Mouse (Mus musculus): Measurements from ENCODE around the gene Btbd9. TPM values are rescaled to one million over a fixed set of nuclear protein-coding genes. Genes with fewer than 3 reads are reported as not detected.

The Btbd9 gene
- polyA plus RNA-seq, 1 experiment from 2014 or later: 40.9 TPM

DNA sequence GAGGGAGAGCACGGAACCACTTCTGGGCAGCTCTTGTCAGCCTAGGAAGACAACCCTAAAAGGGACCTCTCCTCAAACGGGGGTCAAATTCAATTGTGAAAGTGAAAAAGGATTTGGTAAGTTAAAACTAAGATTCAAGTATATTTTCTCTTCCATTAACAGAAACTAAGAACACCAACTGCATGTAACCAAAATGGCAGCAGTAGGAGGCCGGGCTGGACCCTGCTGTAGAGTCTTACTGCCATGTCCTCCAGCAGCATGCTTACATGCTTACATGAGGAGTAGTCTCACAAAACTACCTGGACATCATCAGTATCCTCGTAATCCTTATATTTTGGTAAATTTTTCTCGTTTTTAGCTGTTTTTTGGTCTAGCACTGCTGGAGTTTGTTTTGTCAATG lies 86.2 kb downstream of the Btbd9 start:
- Histone ChIP-seq H3K4me2 (ENCODE audit: low read length) (no peak overlapping the region), H3K27ac (replicated peaks in 1 of 2; ENCODE audit: control insufficient read depth in 1 of 2, insufficient read depth in 1 of 2, low read depth in 2 of 2, low read length in 2 of 2) (no peak overlapping the region), H3K27me3 (ENCODE audit: control insufficient read depth, insufficient read depth, low read length) (no peaks in the 10 kb centered on the region), H3K4me3 (ENCODE audit: control insufficient read depth in 1 of 2, insufficient read depth in 1 of 2, low read depth in 1 of 2, low read length in 2 of 2) (no peak overlapping the region), H3K36me3 (ENCODE audit: control insufficient read depth, insufficient read depth, low read length) (no peaks in the 10 kb centered on the region), H3K9me3 (ENCODE audit: control insufficient read depth, low read length) (no peaks in the 10 kb centered on the region), H3K4me1 (ENCODE audit: control insufficient read depth in 2 of 2, insufficient read depth in 2 of 2, low read length in 2 of 2) (peaks cover 0 to 1% of the 10 kb centered on the region in 2 experiments; a peak in 1 of 4 replicates), H3K9ac (ENCODE audit: low read length) (no peak overlapping the region)
- WGBS: 91% methylated on average over 5 of the region's 5 CpGs
- no peak for ATAC-seq (ENCODE audit: insufficient number of reproducible peaks, insufficient read depth, low FRiP score, low read depth)

GRCm38 (mm10) chr17:30489629-30490028 lies 86.7 kb downstream of the Btbd9 start:
- H3K4me2 ChIP-seq (ENCODE audit: low read length): no peak overlapping the region
- ATAC-seq (ENCODE audit: insufficient number of reproducible peaks, insufficient read depth, low FRiP score, low read depth): no peak
- peaks cover 0 to 6% of the 10 kb centered on the region in 2 experiments; a peak in 3 of 4 replicates for H3K4me1 ChIP-seq (ENCODE audit: control insufficient read depth in 2 of 2, insufficient read depth in 2 of 2, low read length in 2 of 2)
- no peaks in the 10 kb centered on the region for H3K9me3 ChIP-seq (ENCODE audit: control insufficient read depth, low read length)
- H3K27ac ChIP-seq (replicated peaks in 1 of 2; ENCODE audit: control insufficient read depth in 1 of 2, insufficient read depth in 1 of 2, low read depth in 2 of 2, low read length in 2 of 2): no peak overlapping the region
- WGBS: 68% methylated on average over 7 of the region's 7 CpGs
- H3K9ac ChIP-seq (ENCODE audit: low read length): no peak overlapping the region
- no peaks in the 10 kb centered on the region for H3K36me3 ChIP-seq (ENCODE audit: control insufficient read depth, insufficient read depth, low read length)
- H3K4me3 ChIP-seq (ENCODE audit: control insufficient read depth in 1 of 2, insufficient read depth in 1 of 2, low read depth in 1 of 2, low read length in 2 of 2): no peak overlapping the region
- no peaks in the 10 kb centered on the region for H3K27me3 ChIP-seq (ENCODE audit: control insufficient read depth, insufficient read depth, low read length)

DNA sequence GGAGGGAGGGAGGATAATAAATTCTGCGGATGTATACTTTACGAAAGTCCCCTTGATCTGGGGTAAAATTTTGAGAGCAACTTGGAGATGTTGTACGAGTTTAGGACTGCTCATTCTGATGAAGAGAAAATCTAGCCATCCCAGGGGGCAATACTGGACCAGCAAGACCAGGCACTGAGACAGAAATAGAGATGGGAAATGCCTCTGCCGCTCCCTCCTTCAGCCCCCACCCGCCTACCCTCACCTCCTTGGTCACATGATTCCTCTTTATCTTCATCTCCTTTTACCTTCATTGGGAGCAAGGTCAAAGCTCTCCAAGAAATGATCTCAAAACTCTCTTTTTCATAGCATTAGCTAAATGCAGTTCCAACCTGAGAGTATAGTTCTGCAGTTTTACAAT lies 88.6 kb downstream of the Btbd9 start:
- ATAC-seq (ENCODE audit: insufficient number of reproducible peaks, insufficient read depth, low FRiP score, low read depth): no peak
- Histone ChIP-seq H3K4me1 (ENCODE audit: control insufficient read depth in 2 of 2, insufficient read depth in 2 of 2, low read length in 2 of 2) (peaks cover 0 to 10% of the 10 kb centered on the region in 2 experiments; a peak in 3 of 4 replicates), H3K36me3 (ENCODE audit: control insufficient read depth, insufficient read depth, low read length) (no peaks in the 10 kb centered on the region), H3K9me3 (ENCODE audit: control insufficient read depth, low read length) (no peaks in the 10 kb centered on the region), H3K4me2 (ENCODE audit: low read length) (no peak overlapping the region), H3K27me3 (ENCODE audit: control insufficient read depth, insufficient read depth, low read length) (no peaks in the 10 kb centered on the region), H3K9ac (ENCODE audit: low read length) (no peak overlapping the region), H3K4me3 (ENCODE audit: control insufficient read depth in 1 of 2, insufficient read depth in 1 of 2, low read depth in 1 of 2, low read length in 2 of 2) (no peak overlapping the region), H3K27ac (replicated peaks in 1 of 2; ENCODE audit: control insufficient read depth in 1 of 2, insufficient read depth in 1 of 2, low read depth in 2 of 2, low read length in 2 of 2) (no peak overlapping the region)
- 63% methylated on average over 5 of the region's 5 CpGs for WGBS

GRCm38 (mm10) chr17:30485067-30485854 lies 91.0 kb downstream of the Btbd9 start:
- no peaks in the 10 kb centered on the region for H3K36me3 ChIP-seq (ENCODE audit: control insufficient read depth, insufficient read depth, low read length)
- no peak overlapping the region for H3K9ac ChIP-seq (ENCODE audit: low read length)
- no peak for ATAC-seq (ENCODE audit: insufficient number of reproducible peaks, insufficient read depth, low FRiP score, low read depth)
- no peak overlapping the region for H3K27ac ChIP-seq (replicated peaks in 1 of 2; ENCODE audit: control insufficient read depth in 1 of 2, insufficient read depth in 1 of 2, low read depth in 2 of 2, low read length in 2 of 2)
- no peak overlapping the region for H3K4me2 ChIP-seq (ENCODE audit: low read length)
- H3K27me3 ChIP-seq (ENCODE audit: control insufficient read depth, insufficient read depth, low read length): no peaks in the 10 kb centered on the region
- peaks cover 0 to 10% of the 10 kb centered on the region in 2 experiments; a peak in 3 of 4 replicates for H3K4me1 ChIP-seq (ENCODE audit: control insufficient read depth in 2 of 2, insufficient read depth in 2 of 2, low read length in 2 of 2)
- no peak overlapping the region for H3K4me3 ChIP-seq (ENCODE audit: control insufficient read depth in 1 of 2, insufficient read depth in 1 of 2, low read depth in 1 of 2, low read length in 2 of 2)
- no peaks in the 10 kb centered on the region for H3K9me3 ChIP-seq (ENCODE audit: control insufficient read depth, low read length)
- WGBS: 80% methylated on average over 4 of the region's 4 CpGs

DNA sequence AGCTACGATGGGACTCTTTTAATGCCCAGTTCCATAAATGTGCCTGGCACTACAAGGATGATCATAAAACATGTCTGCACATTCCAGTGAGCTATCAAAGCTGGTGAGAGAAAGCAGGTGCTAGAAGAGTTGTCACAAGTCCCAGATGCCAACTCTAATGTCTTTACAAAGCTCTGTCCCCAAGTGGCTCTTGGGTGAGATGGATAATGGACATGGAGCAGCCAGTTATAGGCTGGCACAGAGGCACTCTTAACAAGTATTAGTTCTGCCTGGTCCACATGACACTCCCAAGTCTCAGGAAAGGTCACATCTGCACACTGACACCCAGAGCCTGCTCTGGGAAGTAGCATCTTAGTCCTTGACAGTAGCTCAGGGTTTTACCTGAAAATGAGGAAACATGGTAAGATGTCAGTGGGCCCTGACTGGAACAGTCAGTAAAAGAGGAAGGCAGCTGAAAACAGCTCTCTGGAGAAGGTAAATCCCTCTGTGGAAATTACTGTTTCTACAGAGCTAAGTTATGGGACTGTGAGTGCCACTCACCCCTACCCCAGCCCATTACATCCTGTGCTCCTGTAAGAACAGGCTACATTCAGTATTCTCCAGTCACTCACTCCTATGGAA lies 91.7 kb downstream of the Btbd9 start:
- no peak overlapping the region for H3K4me3 ChIP-seq (ENCODE audit: control insufficient read depth in 1 of 2, insufficient read depth in 1 of 2, low read depth in 1 of 2, low read length in 2 of 2)
- H3K4me1 ChIP-seq (ENCODE audit: control insufficient read depth in 2 of 2, insufficient read depth in 2 of 2, low read length in 2 of 2): peaks cover 0 to 10% of the 10 kb centered on the region in 2 experiments; a peak in 3 of 4 replicates
- H3K36me3 ChIP-seq (ENCODE audit: control insufficient read depth, insufficient read depth, low read length): no peaks in the 10 kb centered on the region
- ATAC-seq (ENCODE audit: insufficient number of reproducible peaks, insufficient read depth, low FRiP score, low read depth): no peak
- no peak overlapping the region for H3K4me2 ChIP-seq (ENCODE audit: low read length)
- no peak overlapping the region for H3K27ac ChIP-seq (replicated peaks in 1 of 2; ENCODE audit: control insufficient read depth in 1 of 2, insufficient read depth in 1 of 2, low read depth in 2 of 2, low read length in 2 of 2)
- H3K27me3 ChIP-seq (ENCODE audit: control insufficient read depth, insufficient read depth, low read length): no peaks in the 10 kb centered on the region
- H3K9ac ChIP-seq (ENCODE audit: low read length): no peak overlapping the region
- no peaks in the 10 kb centered on the region for H3K9me3 ChIP-seq (ENCODE audit: control insufficient read depth, low read length)
- 54% methylated on average over 1 of the region's 1 CpGs for WGBS

DNA sequence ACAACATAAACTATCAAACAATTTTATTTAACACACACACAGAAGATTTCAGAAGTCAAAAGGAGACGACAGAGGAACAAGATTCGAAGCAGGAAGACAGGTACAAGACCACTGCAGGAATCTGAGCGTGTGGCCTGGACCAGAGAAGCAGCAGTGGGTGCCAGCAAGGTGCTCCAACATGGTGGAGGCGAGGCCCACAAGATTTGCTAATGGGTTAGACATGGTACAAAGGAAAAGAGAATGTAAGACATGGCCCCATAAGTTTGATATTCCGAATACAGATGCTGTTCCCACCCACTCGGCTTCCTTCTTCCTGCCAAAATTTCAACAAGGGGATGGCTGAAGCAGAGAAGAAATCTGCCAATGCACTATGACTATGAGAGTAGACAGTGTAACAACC lies 94.5 kb downstream of the Btbd9 start:
- WGBS: 93% methylated on average over 6 of the region's 6 CpGs
- Histone ChIP-seq H3K9ac (ENCODE audit: low read length) (no peak overlapping the region), H3K27me3 (ENCODE audit: control insufficient read depth, insufficient read depth, low read length) (no peaks in the 10 kb centered on the region), H3K4me3 (ENCODE audit: control insufficient read depth in 1 of 2, insufficient read depth in 1 of 2, low read depth in 1 of 2, low read length in 2 of 2) (no peak overlapping the region), H3K4me1 (ENCODE audit: control insufficient read depth in 2 of 2, insufficient read depth in 2 of 2, low read length in 2 of 2) (peaks cover 0 to 10% of the 10 kb centered on the region in 2 experiments), H3K36me3 (ENCODE audit: control insufficient read depth, insufficient read depth, low read length) (no peaks in the 10 kb centered on the region), H3K4me2 (ENCODE audit: low read length) (no peak overlapping the region), H3K27ac (replicated peaks in 1 of 2; ENCODE audit: control insufficient read depth in 1 of 2, insufficient read depth in 1 of 2, low read depth in 2 of 2, low read length in 2 of 2) (no peak overlapping the region), H3K9me3 (ENCODE audit: control insufficient read depth, low read length) (no peaks in the 10 kb centered on the region)
- no peak for ATAC-seq (ENCODE audit: insufficient number of reproducible peaks, insufficient read depth, low FRiP score, low read depth)

GRCm38 (mm10) chr17:30481341-30481740 lies 94.9 kb downstream of the Btbd9 start:
- no peak overlapping the region for H3K4me3 ChIP-seq (ENCODE audit: control insufficient read depth in 1 of 2, insufficient read depth in 1 of 2, low read depth in 1 of 2, low read length in 2 of 2)
- no peak overlapping the region for H3K9ac ChIP-seq (ENCODE audit: low read length)
- no peaks in the 10 kb centered on the region for H3K27me3 ChIP-seq (ENCODE audit: control insufficient read depth, insufficient read depth, low read length)
- H3K36me3 ChIP-seq (ENCODE audit: control insufficient read depth, insufficient read depth, low read length): no peaks in the 10 kb centered on the region
- H3K27ac ChIP-seq (replicated peaks in 1 of 2; ENCODE audit: control insufficient read depth in 1 of 2, insufficient read depth in 1 of 2, low read depth in 2 of 2, low read length in 2 of 2): no peak overlapping the region
- H3K9me3 ChIP-seq (ENCODE audit: control insufficient read depth, low read length): no peaks in the 10 kb centered on the region
- peaks cover 0 to 10% of the 10 kb centered on the region in 2 experiments for H3K4me1 ChIP-seq (ENCODE audit: control insufficient read depth in 2 of 2, insufficient read depth in 2 of 2, low read length in 2 of 2)
- WGBS: 91% methylated on average over 10 of the region's 10 CpGs
- ATAC-seq (ENCODE audit: insufficient number of reproducible peaks, insufficient read depth, low FRiP score, low read depth): no peak
- no peak overlapping the region for H3K4me2 ChIP-seq (ENCODE audit: low read length)

Measured in heart, embryonic 14.5 days (tissue).